Mouse (Mus musculus) hindbrain, embryonic 16.5 days (tissue): ENCODE data around the gene Pdha2. TPM values are rescaled to one million over a fixed set of nuclear protein-coding genes. Genes with fewer than 3 reads are reported as not detected.

Experiments used
- ATAC-seq: fragments of 200-750 bp; cut with Nextera tagmentation; 2 replicates; pipeline ENCODE4 v1.8.0; 2017; ENCODE audit warnings: moderate TSS enrichment, moderate library complexity
- H3K27ac ChIP-seq: fragments of 300-500 bp; sonication (generic); 2 replicates; pipeline ENCODE4 v1.5.1; 2014; ENCODE audit warnings: low read depth, mild to moderate bottlenecking, control low read depth, low read length, moderate library complexity
- H3K27me3 ChIP-seq: fragments of 300-500 bp; sonication (generic); replicated peaks from 2 replicates; pipeline ENCODE4 v1.6.1; 2014; ENCODE audit warnings: low read length; ENCODE audit not compliant: control insufficient read depth, insufficient read depth
- H3K36me3 ChIP-seq: fragments of 300-500 bp; sonication (generic); 2 replicates; pipeline ENCODE4 v1.6.1; 2014; ENCODE audit warnings: mild to moderate bottlenecking, low read length, moderate library complexity, mixed read lengths; ENCODE audit not compliant: control insufficient read depth, insufficient read depth
- H3K4me1 ChIP-seq: fragments of 300-500 bp; sonication (generic); 2 replicates; pipeline ENCODE4 v1.6.1; 2014; ENCODE audit warnings: low read depth, low read length; ENCODE audit not compliant: control insufficient read depth, insufficient read depth
- H3K4me2 ChIP-seq: fragments of 300-500 bp; sonication (generic); 2 replicates; pipeline ENCODE4 v1.6.1; 2014; ENCODE audit warnings: mild to moderate bottlenecking, low read length, control low read depth, moderate library complexity
- H3K4me3 ChIP-seq: fragments of 300-500 bp; sonication (generic); 2 replicates; pipeline ENCODE4 v1.5.1; 2014; ENCODE audit warnings: mild to moderate bottlenecking, low read length, control low read depth, moderate library complexity
- H3K9ac ChIP-seq: fragments of 300-500 bp; sonication (generic); 2 replicates; pipeline ENCODE4 v1.6.1; 2014; ENCODE audit warnings: low read depth, mild to moderate bottlenecking, control low read depth, low read length, moderate library complexity
- H3K9me3 ChIP-seq: fragments of 300-500 bp; sonication (generic); 2 replicates; pipeline ENCODE4 v1.6.1; 2014; ENCODE audit warnings: mild to moderate bottlenecking, low read length, moderate library complexity; ENCODE audit not compliant: control insufficient read depth
- WGBS: fragments of 180-500 bp; shearing (Covaris S2); extraction: QIAGEN DNeasy Blood & Tissue Kit; methylation state at CpG from one replicate; pipeline ENCODE4 v1.1.7; 2014; 5-methylcytosine and 5-hydroxymethylcytosine counted together
- polyA plus RNA-seq: library from polyadenylated mRNA; unstranded; fragments of >200 nt; fragmentation: Nextera tagmentation; extraction: Ambion mirVana; gene quantifications from 2 replicates; pipeline ENCODE4 v1.2.1, GENCODE M21; 2015

Pdha2 gene
- not detected in 2 replicates for polyA plus RNA-seq

DNA sequence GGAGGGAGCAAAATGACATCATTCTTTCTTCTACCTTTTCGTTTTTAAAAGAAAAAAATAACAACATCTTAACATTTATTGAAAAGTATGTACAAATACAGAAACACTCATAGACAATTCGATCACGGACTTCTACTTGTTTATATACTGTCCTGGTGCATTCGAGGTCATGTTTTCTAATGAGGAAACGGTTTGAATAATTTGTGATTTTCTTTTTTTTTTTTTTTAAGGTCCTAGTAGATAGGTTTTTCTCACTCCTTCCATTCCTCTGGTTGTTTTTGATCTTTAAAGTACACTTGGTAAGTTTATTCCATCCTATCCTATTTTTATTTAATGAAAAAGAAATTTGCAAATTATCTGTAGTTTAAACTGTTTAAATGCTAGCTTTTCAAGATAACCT lies at the start of gene Pdha2:
TSS of gene Pdha2 (minus strand) at position 101 of the 400 bp plus-strand sequence.
- Histone ChIP-seq H3K9ac (no peak within 1 kb of the TSS), H3K4me3 (no peak within 1 kb of the TSS), H3K36me3 (no peaks in the 10 kb centered on the region), H3K4me2 (no peak within 1 kb of the TSS), H3K27me3 (no peaks in the 10 kb centered on the region), H3K27ac (no peak within 1 kb of the TSS), H3K4me1 (no peaks in the 10 kb centered on the region), H3K9me3 (peaks cover 4% of the 10 kb centered on the region)
- WGBS = 95% methylated on average over 5 of the region's 5 CpGs
- no peak for ATAC-seq

DNA sequence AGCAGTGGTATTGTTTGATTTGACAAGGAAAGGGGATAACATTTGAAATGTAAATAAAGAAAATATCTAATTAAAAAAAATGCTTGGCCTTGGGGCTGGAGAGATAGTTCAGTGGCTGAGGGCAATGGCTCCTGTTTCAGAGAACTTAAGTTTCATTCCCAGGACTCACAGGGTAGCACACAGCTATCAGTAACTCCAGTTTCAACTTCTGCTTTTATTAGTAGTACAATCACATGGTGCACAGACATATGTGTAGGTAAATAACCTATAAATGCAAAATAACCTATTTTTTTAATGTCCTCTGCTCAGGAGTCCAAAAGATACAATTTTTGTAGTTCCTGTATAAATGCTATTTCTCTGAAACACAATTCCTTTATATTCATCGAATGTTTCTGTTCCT lies 48.4 kb upstream of the Pdha2 start:
- H3K27me3 ChIP-seq = no peaks in the 10 kb centered on the region
- H3K36me3 ChIP-seq = no peaks in the 10 kb centered on the region
- H3K4me1 ChIP-seq = no peaks in the 10 kb centered on the region
- H3K27ac ChIP-seq = no peak overlapping the region
- H3K9ac ChIP-seq = no peak overlapping the region
- no peak for ATAC-seq
- no peak overlapping the region for H3K4me3 ChIP-seq
- no peaks in the 10 kb centered on the region for H3K9me3 ChIP-seq
- no peak overlapping the region for H3K4me2 ChIP-seq
- WGBS = 96% methylated on average over 1 of the region's 1 CpGs

DNA sequence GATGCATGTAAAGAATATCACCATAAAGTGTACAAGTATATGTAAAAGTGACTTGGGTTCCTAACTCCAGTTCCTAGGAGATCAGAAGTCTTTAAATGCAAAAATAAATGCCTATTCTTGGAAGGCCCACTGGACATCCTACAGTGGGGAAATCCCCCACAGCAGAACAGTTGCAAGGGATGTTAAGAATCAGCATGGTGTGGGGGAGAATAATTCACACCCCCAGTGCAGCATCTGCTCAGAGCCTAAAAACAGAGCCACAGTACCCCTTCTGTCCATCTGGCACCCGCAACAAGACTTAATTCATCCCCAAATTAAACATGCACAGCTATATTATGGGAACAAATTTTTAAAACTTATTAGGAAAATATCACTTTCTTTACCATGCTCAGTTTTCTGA lies 39.3 kb upstream of the Pdha2 start:
- H3K9ac ChIP-seq = no peak overlapping the region
- no peak overlapping the region for H3K4me3 ChIP-seq
- H3K9me3 ChIP-seq = no peaks in the 10 kb centered on the region
- no peaks in the 10 kb centered on the region for H3K36me3 ChIP-seq
- H3K27me3 ChIP-seq = no peaks in the 10 kb centered on the region
- no peak overlapping the region for H3K27ac ChIP-seq
- 86% methylated on average over 1 of the region's 1 CpGs for WGBS
- H3K4me1 ChIP-seq = no peaks in the 10 kb centered on the region
- no peak overlapping the region for H3K4me2 ChIP-seq
- no peak for ATAC-seq

DNA sequence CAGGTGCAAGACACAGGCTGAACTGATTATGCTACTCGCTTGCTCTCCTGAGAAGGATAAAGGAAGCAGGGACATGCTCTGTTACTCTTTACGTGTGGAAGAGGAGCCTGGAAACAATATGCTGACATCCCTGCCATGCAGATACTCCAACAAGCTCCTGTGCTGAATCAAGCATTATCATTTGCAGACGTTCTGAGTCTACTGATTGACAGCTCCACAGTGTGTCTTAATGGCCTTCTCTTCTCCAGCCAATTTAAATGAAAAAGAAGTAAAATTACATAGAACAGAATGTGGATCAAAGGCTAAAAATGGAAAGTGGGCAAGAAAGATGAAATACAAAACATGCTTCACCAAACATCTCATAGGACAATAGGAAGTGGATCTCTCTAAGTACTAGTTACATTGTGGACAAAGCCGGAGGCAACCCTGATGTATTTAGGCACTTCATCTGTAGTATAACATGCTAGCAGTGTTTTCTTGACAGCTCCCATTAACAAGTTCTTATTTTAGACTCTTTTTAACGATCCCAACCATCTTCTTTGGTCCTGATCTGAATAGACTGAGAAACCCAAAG lies 32.7 kb upstream of the Pdha2 start:
- Histone ChIP-seq H3K27ac (no peak overlapping the region), H3K9me3 (no peaks in the 10 kb centered on the region), H3K36me3 (no peaks in the 10 kb centered on the region), H3K4me1 (no peaks in the 10 kb centered on the region), H3K4me2 (no peak overlapping the region), H3K27me3 (no peaks in the 10 kb centered on the region), H3K4me3 (no peak overlapping the region), H3K9ac (no peak overlapping the region)
- ATAC-seq = no peak
- WGBS = 49% methylated on average over 5 of the region's 5 CpGs

DNA sequence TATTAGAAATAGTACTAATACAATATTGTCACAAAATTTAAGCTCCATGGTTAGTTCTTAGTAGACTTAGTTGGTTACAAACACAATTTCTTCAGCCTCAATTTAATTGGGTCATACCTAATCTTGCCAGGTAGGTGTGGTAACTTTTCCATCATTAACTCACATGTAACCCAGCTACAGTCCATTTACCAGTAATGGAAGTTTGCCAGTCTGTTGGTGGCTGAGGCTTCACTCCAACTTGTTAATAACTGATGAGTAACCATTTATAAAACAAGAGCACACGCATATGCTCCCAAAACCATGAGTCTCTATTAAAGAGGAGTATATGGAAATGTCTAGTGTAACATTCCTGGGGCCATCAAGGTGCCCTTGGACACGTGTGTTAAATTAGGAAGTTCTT lies 25.9 kb upstream of the Pdha2 start:
- Histone ChIP-seq H3K36me3 (no peaks in the 10 kb centered on the region), H3K4me1 (no peaks in the 10 kb centered on the region), H3K27me3 (no peaks in the 10 kb centered on the region), H3K4me2 (no peak overlapping the region), H3K9ac (no peak overlapping the region), H3K4me3 (no peak overlapping the region), H3K27ac (no peak overlapping the region), H3K9me3 (no peaks in the 10 kb centered on the region)
- 89% methylated on average over 2 of the region's 2 CpGs for WGBS
- no peak for ATAC-seq

DNA sequence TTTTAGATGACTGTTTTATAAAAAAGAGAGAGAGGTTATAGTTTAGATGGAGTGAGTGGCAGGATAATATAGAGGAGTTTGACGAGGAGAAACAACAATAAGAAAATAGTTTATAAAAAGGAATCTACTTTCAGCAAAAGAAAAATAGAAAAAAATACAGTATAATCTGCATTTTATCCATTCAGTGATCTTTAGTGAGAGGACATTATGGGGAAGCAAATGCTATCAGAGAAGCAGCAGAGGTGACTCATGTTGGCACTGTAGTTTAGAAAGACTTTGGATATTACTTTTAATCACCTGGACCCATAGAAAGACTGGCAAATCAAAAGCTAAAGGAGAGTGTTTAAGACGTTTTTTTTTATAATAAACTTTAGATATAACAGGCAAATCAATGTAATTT lies 17.0 kb upstream of the Pdha2 start:
- no peak overlapping the region for H3K27ac ChIP-seq
- no peak overlapping the region for H3K9ac ChIP-seq
- H3K4me2 ChIP-seq = no peak overlapping the region
- 59% methylated on average over 2 of the region's 2 CpGs for WGBS
- H3K27me3 ChIP-seq = no peaks in the 10 kb centered on the region
- H3K36me3 ChIP-seq = no peaks in the 10 kb centered on the region
- H3K4me3 ChIP-seq = no peak overlapping the region
- no peaks in the 10 kb centered on the region for H3K9me3 ChIP-seq
- H3K4me1 ChIP-seq = no peaks in the 10 kb centered on the region
- ATAC-seq = no peak

DNA sequence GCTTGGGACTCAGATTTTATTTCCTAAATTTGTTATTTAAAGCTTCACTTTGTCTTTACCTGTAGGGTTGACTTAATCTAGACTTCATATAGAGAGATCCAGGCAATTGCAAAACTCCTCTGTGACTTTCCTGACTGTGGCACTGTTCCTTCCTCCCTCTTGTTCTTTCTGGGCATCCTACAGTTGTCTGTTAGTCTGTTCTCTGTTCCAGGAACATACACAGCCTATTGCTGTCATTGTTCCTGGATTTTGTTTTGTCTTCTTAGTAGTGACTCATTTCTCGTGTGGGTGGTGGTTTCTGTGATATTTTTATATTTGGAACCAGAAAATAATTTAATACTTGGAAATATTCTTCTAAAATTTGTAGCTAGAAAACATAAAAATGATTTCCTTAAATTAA lies 10.2 kb upstream of the Pdha2 start:
- H3K9ac ChIP-seq = no peak overlapping the region
- H3K27ac ChIP-seq = no peak overlapping the region
- H3K4me2 ChIP-seq = no peak overlapping the region
- no peaks in the 10 kb centered on the region for H3K27me3 ChIP-seq
- no peaks in the 10 kb centered on the region for H3K9me3 ChIP-seq
- no peaks in the 10 kb centered on the region for H3K4me1 ChIP-seq
- no peaks in the 10 kb centered on the region for H3K36me3 ChIP-seq
- no peak for ATAC-seq
- H3K4me3 ChIP-seq = no peak overlapping the region
- WGBS = 74% methylated on average over 1 of the region's 1 CpGs

DNA sequence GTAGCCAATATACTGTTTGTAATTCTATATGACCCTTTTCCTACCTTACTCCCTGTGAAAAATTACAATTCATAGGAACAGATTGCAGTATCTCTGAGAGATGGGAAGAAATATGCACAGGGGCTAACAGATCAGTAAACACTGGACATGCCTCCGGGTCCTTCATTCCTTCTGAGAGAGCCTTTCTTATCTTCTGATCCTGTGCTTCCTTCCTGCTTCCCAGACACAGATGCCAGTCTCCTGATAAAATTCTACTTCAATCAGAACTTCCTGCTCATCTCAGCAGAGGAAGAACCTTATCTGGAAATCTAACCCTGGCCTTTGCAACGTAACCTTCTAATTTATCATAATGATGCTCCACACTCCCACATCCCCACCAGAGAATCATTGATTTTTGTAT lies 6.4 kb upstream of the Pdha2 start:
- Histone ChIP-seq H3K27ac (no peak overlapping the region), H3K4me2 (no peak overlapping the region), H3K4me1 (no peaks in the 10 kb centered on the region), H3K36me3 (no peaks in the 10 kb centered on the region), H3K9ac (no peak overlapping the region), H3K9me3 (no peaks in the 10 kb centered on the region), H3K27me3 (no peaks in the 10 kb centered on the region), H3K4me3 (no peak overlapping the region)
- WGBS = 69% methylated on average over 2 of the region's 2 CpGs
- no peak for ATAC-seq

DNA sequence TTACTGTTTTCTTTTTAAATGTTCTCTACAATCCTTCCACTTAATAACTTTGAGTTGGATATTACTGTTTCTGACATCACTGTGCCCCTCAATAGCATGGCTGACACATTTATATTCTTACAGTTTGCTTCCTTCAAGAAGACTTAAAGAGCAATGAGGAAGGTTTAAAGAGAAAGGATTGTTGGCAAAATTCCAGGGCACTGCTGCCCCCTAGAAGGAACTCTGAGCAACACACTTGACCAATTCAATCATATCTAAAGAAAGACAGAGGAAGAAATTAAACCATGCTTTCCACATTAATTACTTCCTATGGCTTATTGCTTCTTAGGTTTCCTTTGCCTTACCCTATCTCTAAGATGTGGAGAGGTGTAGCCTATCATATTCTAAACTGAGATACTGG lies 4.8 kb upstream of the Pdha2 start:
- H3K4me3 ChIP-seq = no peak overlapping the region
- no peak overlapping the region for H3K9ac ChIP-seq
- H3K4me1 ChIP-seq = no peaks in the 10 kb centered on the region
- H3K27ac ChIP-seq = no peak overlapping the region
- no peaks in the 10 kb centered on the region for H3K27me3 ChIP-seq
- no peak for ATAC-seq
- no peaks in the 10 kb centered on the region for H3K36me3 ChIP-seq
- H3K9me3 ChIP-seq = no peaks in the 10 kb centered on the region; the same call in 1 of the 2 replicates
- no peak overlapping the region for H3K4me2 ChIP-seq

DNA sequence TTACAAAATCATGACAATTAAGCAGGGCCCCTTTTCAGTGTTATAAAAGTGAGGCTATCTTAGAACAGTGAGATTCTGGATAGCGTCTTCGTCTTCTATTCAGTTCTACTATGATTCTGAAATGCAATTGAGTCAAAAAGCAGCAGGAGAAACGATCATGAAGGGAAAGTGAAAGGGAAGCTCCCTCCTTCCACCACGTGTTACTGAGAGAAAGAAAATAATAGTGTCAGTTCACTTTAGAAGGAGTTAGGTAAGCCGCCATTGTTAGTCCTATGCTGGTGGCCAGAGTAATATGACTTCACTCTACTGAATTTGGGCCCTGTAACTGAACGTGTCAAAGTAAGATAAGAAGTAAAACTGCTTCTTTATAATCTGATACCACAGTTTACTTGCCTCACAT lies 4.1 kb upstream of the Pdha2 start:
- WGBS = 75% methylated on average over 6 of the region's 6 CpGs
- H3K9ac ChIP-seq = no peak overlapping the region
- no peaks in the 10 kb centered on the region for H3K36me3 ChIP-seq
- no peaks in the 10 kb centered on the region for H3K4me1 ChIP-seq
- H3K4me3 ChIP-seq = no peak overlapping the region
- H3K27me3 ChIP-seq = no peaks in the 10 kb centered on the region
- H3K9me3 ChIP-seq = peaks cover 4% of the 10 kb centered on the region
- H3K27ac ChIP-seq = no peak overlapping the region
- no peak overlapping the region for H3K4me2 ChIP-seq
- ATAC-seq = no peak
